Mouse (Mus musculus): ENCODE data around the gene Hist1h3f.

DNA sequence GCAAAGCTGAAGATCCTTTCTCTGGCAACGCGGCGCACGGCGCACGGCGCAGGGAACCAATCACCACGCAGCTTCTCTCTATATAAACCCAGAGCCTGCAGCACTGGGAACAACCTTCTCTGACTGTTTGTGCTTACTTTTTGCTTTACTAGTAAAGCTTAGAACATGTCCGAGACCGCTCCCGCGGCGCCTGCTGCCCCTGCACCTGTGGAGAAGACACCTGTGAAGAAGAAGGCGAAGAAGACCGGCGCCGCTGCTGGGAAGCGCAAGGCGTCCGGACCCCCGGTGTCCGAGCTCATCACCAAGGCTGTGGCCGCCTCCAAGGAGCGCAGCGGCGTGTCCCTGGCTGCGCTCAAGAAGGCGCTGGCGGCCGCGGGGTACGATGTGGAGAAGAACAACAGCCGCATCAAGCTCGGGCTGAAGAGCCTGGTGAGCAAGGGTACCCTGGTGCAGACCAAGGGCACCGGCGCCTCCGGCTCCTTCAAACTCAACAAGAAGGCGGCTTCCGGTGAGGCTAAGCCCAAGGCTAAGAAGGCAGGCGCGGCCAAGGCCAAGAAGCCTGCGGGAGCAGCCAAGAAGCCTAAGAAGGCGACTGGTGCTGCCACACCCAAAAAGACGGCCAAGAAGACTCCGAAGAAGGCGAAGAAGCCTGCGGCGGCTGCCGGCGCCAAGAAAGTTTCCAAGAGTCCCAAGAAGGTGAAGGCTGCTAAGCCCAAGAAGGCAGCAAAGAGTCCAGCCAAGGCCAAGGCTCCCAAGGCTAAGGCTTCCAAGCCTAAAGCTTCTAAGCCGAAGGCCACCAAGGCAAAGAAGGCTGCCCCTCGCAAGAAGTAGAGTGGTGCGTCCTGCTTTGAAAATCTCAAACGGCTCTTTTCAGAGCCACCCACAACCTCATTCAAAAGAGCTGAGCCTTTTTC lies 11.3 kb downstream of the Hist1h3f start:
- TF ChIP-seq POLR2A (IDR thresholded peaks at IDR 0.05; ENCODE audit: extremely low read depth, insufficient read depth, low read length) (peak; percentile 94), CTCF (IDR thresholded peaks at IDR 0.05; ENCODE audit: extremely low read depth, insufficient read depth, low read length) (no peak)

All from cortical plate, adult 2 months (tissue).